Mouse (Mus musculus): ENCODE results near the gene Lmna.

GRCm38 (mm10) chr3:88454762-88455587 is 54.8 kb downstream of the Lmna start:
- TF ChIP-seq POLR2A (IDR thresholded peaks at IDR 0.05; ENCODE audit: low read depth, low read length) (no peak), CTCF (IDR thresholded peaks at IDR 0.05; ENCODE audit: extremely low read depth, insufficient read depth, insufficient read length, insufficient replicate concordance) (no peak)
